ENCODE assay signal across 8 mouse cellular contexts in genomic region chr8:70804481-70805206, GRCm38 (mm10). TPM values are rescaled to one million over a fixed set of nuclear protein-coding genes. Genes with fewer than 3 reads are reported as not detected.
A peak's percentile ranks its signal among the peaks of the same experiment; 100 is the strongest.
DNase-seq lines count a peak whose midpoint lies in the region; ATAC-seq lines count a peak whose summit lies in the region.

Gene Mast3, minus strand, starts transcription at chr8:70805054.

- no peaks in the 10 kb centered on the region for H3K9me3 ChIP-seq in intestine, embryonic 16.5 days (ENCODE audit: control insufficient read depth, low read length)
- H3K9me3 ChIP-seq in limb, embryonic 12.5 days: no peaks in the 10 kb centered on the region
- H3K9me3 ChIP-seq in midbrain, embryonic 14.5 days (ENCODE audit: control insufficient read depth, low read length): no peaks in the 10 kb centered on the region

- DNase-seq in cerebellum, adult 18-20 months: peak; percentile 66
- no peak for DNase-seq in cerebellum, adult 11-12 months
- DNase-seq in embryo, embryonic 11 days: peak; percentile 93
- peak; percentile 84 to 88 for DNase-seq in gastrocnemius, postnatal 4 days (ENCODE audit: low spot score in 2 of 2)
- peak; percentile 87 for DNase-seq in midbrain, embryonic 14.5 days
- DNase-seq in spleen, adult 18-20 months: peak; percentile 80 to 85

- H3K9ac ChIP-seq in intestine, embryonic 16.5 days (ENCODE audit: low read depth, low read length): peak within 1 kb of the TSS; percentile 65
- peak within 1 kb of the TSS; percentile 53 for H3K9ac ChIP-seq in limb, embryonic 12.5 days (replicated peaks)
- peak within 1 kb of the TSS; percentile 39 for H3K9ac ChIP-seq in midbrain, embryonic 14.5 days (replicated peaks; ENCODE audit: low read length)

- peaks cover 7% of the 10 kb centered on the region for H3K27me3 ChIP-seq in intestine, embryonic 16.5 days (replicated peaks; ENCODE audit: control insufficient read depth, insufficient read depth, low read length)
- H3K27me3 ChIP-seq in limb, embryonic 12.5 days: peaks cover 79% of the 10 kb centered on the region
- H3K27me3 ChIP-seq in midbrain, embryonic 14.5 days (ENCODE audit: control insufficient read depth, insufficient read depth, low read length): peaks cover 30% of the 10 kb centered on the region

- 1% methylated on average over 43 of the region's 45 CpGs for WGBS in intestine, embryonic 16.5 days
- 1% methylated on average over 45 of the region's 45 CpGs for WGBS in limb, embryonic 12.5 days
- WGBS in midbrain, embryonic 14.5 days: under 1% methylated on average over 45 of the region's 45 CpGs

- H3K4me2 ChIP-seq in intestine, embryonic 16.5 days (ENCODE audit: low read depth, low read length): peak within 1 kb of the TSS; percentile 95
- peak within 1 kb of the TSS; percentile 84 for H3K4me2 ChIP-seq in limb, embryonic 12.5 days
- H3K4me2 ChIP-seq in midbrain, embryonic 14.5 days (ENCODE audit: low read length): peak within 1 kb of the TSS; percentile 73

- ATAC-seq in intestine, embryonic 16.5 days: peak; percentile 91
- peak; percentile 81 for ATAC-seq in limb, embryonic 12.5 days (ENCODE audit: insufficient number of reproducible peaks, insufficient read depth, low FRiP score, low TSS enrichment, low read depth)
- peak; percentile 84 for ATAC-seq in midbrain, embryonic 14.5 days (ENCODE audit: low FRiP score, low TSS enrichment)

- H3K4me3 ChIP-seq in intestine, embryonic 16.5 days (ENCODE audit: low read length): peak within 1 kb of the TSS; percentile 60
- H3K4me3 ChIP-seq in limb, embryonic 12.5 days (replicated peaks): peak within 1 kb of the TSS; percentile 47
- peak within 1 kb of the TSS; percentile 47 for H3K4me3 ChIP-seq in midbrain, embryonic 14.5 days (replicated peaks; ENCODE audit: low read depth, low read length)

- peaks cover 18% of the 10 kb centered on the region for H3K4me1 ChIP-seq in intestine, embryonic 16.5 days (ENCODE audit: control insufficient read depth, insufficient read depth, low read length)
- peaks cover 10% of the 10 kb centered on the region for H3K4me1 ChIP-seq in limb, embryonic 12.5 days (replicated peaks)
- peaks cover 11% of the 10 kb centered on the region for H3K4me1 ChIP-seq in midbrain, embryonic 14.5 days (ENCODE audit: control insufficient read depth, insufficient read depth, low read length)

- peak within 1 kb of the TSS; percentile 23; the same call in 1 of the 2 replicates for H3K27ac ChIP-seq in intestine, embryonic 16.5 days (ENCODE audit: low read length)
- H3K27ac ChIP-seq in limb, embryonic 12.5 days: no peak within 1 kb of the TSS
- no peak within 1 kb of the TSS for H3K27ac ChIP-seq in midbrain, embryonic 14.5 days (replicated peaks; ENCODE audit: low read depth, low read length)

- H3K36me3 ChIP-seq in intestine, embryonic 16.5 days (ENCODE audit: control insufficient read depth, insufficient read depth, low read length): no peaks in the 10 kb centered on the region
- no peaks in the 10 kb centered on the region for H3K36me3 ChIP-seq in limb, embryonic 12.5 days
- no peaks in the 10 kb centered on the region for H3K36me3 ChIP-seq in midbrain, embryonic 14.5 days (ENCODE audit: control insufficient read depth, insufficient read depth, low read length)

RNA-seq across cellular contexts. Expression of gene Mast3, which starts in this region (rescaled TPM):
- total RNA-seq in gastrocnemius, postnatal 4 days (2021): 10 to 100 TPM; 12.3 to 14.6 TPM
- polyA plus RNA-seq in intestine, embryonic 16.5 days (2015; fragmentation: Nextera tagmentation; extraction: Ambion mirVana): 12.9 and 15.1 TPM in 2 replicates
- 13.2 and 14.5 TPM in 2 replicates for polyA plus RNA-seq in limb, embryonic 12.5 days (2016; fragmentation: Nextera tagmentation; extraction: Ambion mirVana)
- polyA plus RNA-seq in midbrain, embryonic 14.5 days (2014; fragmentation: Nextera tagmentation; extraction: Ambion mirVana): 22.7 and 24.3 TPM in 2 replicates
